Mouse (Mus musculus): Measurements from ENCODE around the gene Mn1.

DNA sequence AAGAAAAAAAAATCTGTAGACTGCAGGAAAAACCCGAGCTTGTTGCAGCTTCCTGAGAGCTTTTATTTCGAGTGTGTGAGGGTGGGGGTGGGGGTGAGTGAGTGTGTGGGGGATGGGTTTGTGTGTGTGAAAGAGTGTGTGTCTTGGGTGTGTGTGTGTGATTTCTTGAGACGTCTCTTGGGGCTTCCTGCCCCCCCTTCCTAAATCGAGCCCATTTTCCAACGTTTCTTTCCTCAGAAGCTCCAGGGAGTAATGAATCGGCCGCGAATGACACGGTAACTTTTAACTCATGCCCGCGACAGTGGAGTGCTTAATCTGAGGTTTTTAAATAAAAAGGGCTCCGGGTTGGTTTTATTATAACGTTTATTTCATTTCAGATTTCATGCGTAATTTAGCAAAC is 1.6 kb upstream of the Mn1 start:
- no peak for TF ChIP-seq POLR2A (IDR thresholded peaks at IDR 0.05; ENCODE audit: control insufficient read depth in 1 of 2, insufficient read depth in 1 of 2, low read depth in 1 of 2, low read length in 2 of 2, poor library complexity in 1 of 2)
- TF ChIP-seq RCOR1 (IDR thresholded peaks at IDR 0.05; ENCODE audit: low read depth, low read length): no peak
- TF ChIP-seq E2F4 (IDR thresholded peaks at IDR 0.05; ENCODE audit: borderline replicate concordance, low read depth, low read length): no peak
- TF ChIP-seq CHD1 (IDR thresholded peaks at IDR 0.05; ENCODE audit: low read depth, low read length): no peak
- TF ChIP-seq CTCF (IDR thresholded peaks at IDR 0.05 in 2 of 3, conservative IDR thresholded peaks at IDR 0.05 in 1 of 3; ENCODE audit: control insufficient read depth in 1 of 3, insufficient read depth in 1 of 3, low read depth in 2 of 3, low read length in 3 of 3, poor library complexity in 1 of 3, severe bottlenecking in 1 of 3): no peak
- TF ChIP-seq SIN3A (IDR thresholded peaks at IDR 0.05; ENCODE audit: low read length): no peak
- TF ChIP-seq MAZ (IDR thresholded peaks at IDR 0.05; ENCODE audit: low read depth, low read length): no peak

Data from MEL (cell line).